Mouse (Mus musculus) spleen, adult 2 months (tissue): ENCODE measurements around the gene Zfp986.
"Not testable (repeated sequence)": the region's sequence is repeated elsewhere in the genome, so short reads cannot be mapped to it uniquely, and the experiment has no call there.

Experiments used
- CTCF ChIP-seq: fragments of 200-500 bp; IDR thresholded peaks from 2 replicates; pipeline ENCODE4 v1.5.1; 2011; ENCODE audit warnings: mild to moderate bottlenecking, inconsistent platforms; ENCODE audit not compliant: insufficient read depth, insufficient read length, insufficient replicate concordance; ENCODE audit errors: extremely low read depth
- POLR2A ChIP-seq: fragments of 200-500 bp; IDR thresholded peaks from 2 replicates; pipeline ENCODE4 v1.6.1; 2011; ENCODE audit warnings: low read depth, low read length, inconsistent platforms

DNA sequence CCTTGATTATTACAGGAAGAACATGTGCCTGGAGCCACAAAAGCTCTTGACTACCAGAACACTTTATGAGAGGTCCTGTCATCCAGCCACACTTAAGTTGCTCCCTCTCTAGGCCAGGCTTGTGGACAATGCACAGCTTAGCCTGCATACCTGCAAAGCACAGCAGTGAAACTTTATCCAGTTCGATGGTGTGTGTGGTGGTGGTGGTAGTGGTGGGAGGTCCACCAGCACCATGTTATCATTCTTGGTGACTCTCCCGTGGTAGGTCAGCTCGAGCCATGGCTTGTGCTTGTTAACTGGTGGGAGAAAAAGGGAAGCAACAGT, 19.7 kb upstream of the Zfp986 start:
- TF ChIP-seq CTCF, POLR2A: not testable (repeated sequence)
